Mouse (Mus musculus) ES-Bruce4 (cell line): ENCODE data around the gene Atn1. TPM values are rescaled to one million over a fixed set of nuclear protein-coding genes. Genes with fewer than 3 reads are reported as not detected.

Experiments
- H3K27ac ChIP-seq: 2 replicates; pipeline ENCODE4 v1.5.1; 2012; ENCODE audit warnings: low read length, inconsistent platforms; ENCODE audit not compliant: insufficient read depth
- H3K27me3 ChIP-seq: 2 replicates; pipeline ENCODE4 v1.6.1; 2012; ENCODE audit warnings: mild to moderate bottlenecking, low read length, inconsistent platforms; ENCODE audit not compliant: control insufficient read depth, poor library complexity, insufficient read depth, severe bottlenecking
- H3K36me3 ChIP-seq: 2 replicates; pipeline ENCODE4 v1.6.1; 2012; ENCODE audit warnings: inconsistent platforms, mild to moderate bottlenecking, low read length, moderate library complexity; ENCODE audit not compliant: control insufficient read depth, poor library complexity, insufficient read depth, severe bottlenecking
- H3K4me1 ChIP-seq: one replicate; pipeline ENCODE4 v1.8.1; 2011; ENCODE audit warnings: low read length; ENCODE audit not compliant: control insufficient read depth, insufficient read depth
- H3K4me3 ChIP-seq: 2 replicates; pipeline ENCODE4 v1.5.1; 2011; ENCODE audit warnings: low read depth, mild to moderate bottlenecking, low read length
- H3K9ac ChIP-seq: 2 replicates; pipeline ENCODE4 v1.6.1; 2012; ENCODE audit warnings: low read depth, mild to moderate bottlenecking, inconsistent platforms; ENCODE audit not compliant: poor library complexity, severe bottlenecking
- H3K9me3 ChIP-seq: replicated peaks from 2 replicates; pipeline ENCODE4 v1.6.1; 2012; ENCODE audit warnings: mild to moderate bottlenecking, low read length, inconsistent platforms; ENCODE audit not compliant: control insufficient read depth, poor library complexity, insufficient read depth, severe bottlenecking
- CTCF ChIP-seq: IDR thresholded peaks from one replicate; pipeline ENCODE4 v1.8.1; 2011; ENCODE audit warnings: low read depth, low read length
- EP300 ChIP-seq: IDR thresholded peaks from 2 replicates; pipeline ENCODE4 v1.6.1; 2011; ENCODE audit warnings: low read depth, low read length; ENCODE audit not compliant: insufficient read depth
- POLR2A ChIP-seq: IDR thresholded peaks from one replicate; pipeline ENCODE4 v1.8.1; 2011; ENCODE audit warnings: low read length; ENCODE audit not compliant: insufficient read depth
- polyA plus RNA-seq: library from polyadenylated mRNA; stranded (reverse); fragments of >200 nt; gene quantifications from 2 replicates; pipeline ENCODE4 v1.2.4, GENCODE M21; 2011; ENCODE audit warnings: low read depth; ENCODE audit not compliant: missing spikeins, insufficient read depth, insufficient read length

Gene Atn1
- polyA plus RNA-seq, 1 experiment = 32.0 TPM

- peak overlapping the region; percentile 3; the same call in 1 of the 2 replicates for H3K27ac ChIP-seq
- TF ChIP-seq CTCF (no peak), EP300 (no peak), POLR2A (no peak)
- H3K36me3 ChIP-seq = peaks cover 23% of the 10 kb centered on the region
- H3K9me3 ChIP-seq = no peaks in the 10 kb centered on the region
- H3K27me3 ChIP-seq = no peaks in the 10 kb centered on the region
- H3K4me1 ChIP-seq = no peaks in the 10 kb centered on the region
- H3K4me3 ChIP-seq = peak overlapping the region; percentile 72
- peak overlapping the region; percentile 82 for H3K9ac ChIP-seq
Measured at GRCm38 (mm10) chr6:124719354-124719978, 36.9 kb downstream of the Atn1 start.

DNA sequence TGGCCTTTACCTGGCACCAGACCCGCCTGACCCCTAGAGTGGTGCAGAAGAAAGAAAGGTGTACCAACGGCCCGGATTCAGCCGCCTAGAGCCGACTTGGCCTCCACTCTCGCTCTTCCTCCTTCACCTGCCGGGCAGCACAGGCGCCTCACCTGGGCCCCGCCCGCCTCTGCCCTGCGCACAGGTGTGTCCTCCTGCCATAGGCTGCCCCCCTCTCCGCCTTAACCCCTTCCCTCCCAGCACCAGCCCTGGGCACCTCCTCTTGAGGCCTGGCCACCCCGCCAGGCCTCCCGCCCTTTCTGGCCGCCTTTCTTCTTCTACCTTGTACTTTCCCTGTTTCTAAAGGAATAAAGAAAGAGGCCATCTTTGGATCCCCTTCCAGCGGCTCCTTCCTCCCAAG is 37.6 kb downstream of the Atn1 start:
- peak overlapping the region; percentile 72 for H3K4me3 ChIP-seq
- H3K36me3 ChIP-seq = peaks cover 27% of the 10 kb centered on the region
- H3K27me3 ChIP-seq = no peaks in the 10 kb centered on the region
- H3K27ac ChIP-seq = peak overlapping the region; percentile 3; the same call in 1 of the 2 replicates
- H3K9me3 ChIP-seq = no peaks in the 10 kb centered on the region
- TF ChIP-seq POLR2A = no peak
- TF ChIP-seq EP300 = no peak
- no peak for TF ChIP-seq CTCF
- H3K4me1 ChIP-seq = no peaks in the 10 kb centered on the region
- H3K9ac ChIP-seq = peak overlapping the region; percentile 82

GRCm38 (mm10) chr6:124717968-124718367 is 38.4 kb downstream of the Atn1 start:
- H3K9ac ChIP-seq = peak overlapping the region; percentile 82
- H3K9me3 ChIP-seq = no peaks in the 10 kb centered on the region
- H3K27me3 ChIP-seq = no peaks in the 10 kb centered on the region
- H3K4me1 ChIP-seq = no peaks in the 10 kb centered on the region
- TF ChIP-seq CTCF (no peak), EP300 (no peak), POLR2A (no peak)
- H3K4me3 ChIP-seq = peak overlapping the region; percentile 72
- peaks cover 27% of the 10 kb centered on the region for H3K36me3 ChIP-seq
- peak overlapping the region; percentile 27; the same call in 1 of the 2 replicates for H3K27ac ChIP-seq

DNA sequence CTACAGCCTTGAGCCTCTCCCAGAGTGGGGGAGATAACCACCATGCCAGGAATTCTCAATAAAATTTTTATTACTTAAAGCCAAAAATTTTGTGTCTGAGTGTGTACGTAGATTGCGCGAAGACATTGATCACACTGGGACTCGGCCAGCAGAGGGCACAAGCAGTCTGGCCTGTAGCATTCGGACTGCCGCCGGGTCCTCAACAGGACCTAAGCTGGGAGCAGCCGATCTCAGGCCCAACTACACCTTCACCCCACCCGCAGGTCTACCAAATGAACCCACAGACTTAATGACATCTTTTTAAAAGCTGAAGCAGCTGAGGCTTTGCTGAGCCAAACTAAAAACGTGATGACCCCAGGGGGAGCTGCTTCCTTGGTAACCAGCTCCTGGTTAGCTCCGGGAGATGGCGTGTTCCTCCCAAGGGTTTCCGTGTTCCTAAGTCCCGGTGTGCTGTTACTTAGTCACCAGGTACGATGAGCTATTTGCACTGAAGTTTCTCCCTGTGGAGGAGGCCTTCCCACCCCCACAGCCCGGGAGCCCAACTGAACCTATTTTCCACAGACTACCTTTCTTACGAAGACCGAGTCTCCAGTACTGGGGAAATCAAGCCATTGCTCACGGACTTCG is 39.3 kb downstream of the Atn1 start:
- Histone ChIP-seq H3K27ac (peak overlapping the region; percentile 24), H3K4me3 (peak overlapping the region; percentile 72), H3K9me3 (no peaks in the 10 kb centered on the region), H3K9ac (no peak overlapping the region; the same call in 1 of the 2 replicates), H3K27me3 (no peaks in the 10 kb centered on the region), H3K4me1 (no peaks in the 10 kb centered on the region), H3K36me3 (peaks cover 27% of the 10 kb centered on the region)
- 0 out of 2 replicates have a peak, but pooled peaks have one; percentile 29 for TF ChIP-seq EP300
- TF ChIP-seq POLR2A = no peak
- TF ChIP-seq CTCF = peak; percentile 82

DNA sequence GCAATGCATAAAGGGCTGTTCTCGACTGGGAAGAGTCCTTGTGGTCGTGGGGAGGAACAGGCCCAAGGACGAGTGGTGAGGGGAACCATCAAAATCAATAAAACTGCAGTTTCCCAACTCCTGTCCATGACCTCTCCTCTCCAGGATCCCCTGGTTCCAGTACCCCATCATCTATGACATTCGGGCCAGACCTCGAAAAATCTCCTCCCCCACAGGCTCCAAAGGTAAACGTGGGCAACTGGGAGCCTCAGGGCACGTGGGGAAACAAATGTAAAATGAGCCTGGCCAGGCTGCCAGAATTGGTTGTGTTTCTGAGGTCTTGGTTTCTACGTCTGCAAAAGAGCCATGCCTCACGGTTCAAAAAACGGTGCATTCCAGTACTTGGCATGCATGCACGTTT is 43.4 kb downstream of the Atn1 start:
- Histone ChIP-seq H3K4me1 (no peaks in the 10 kb centered on the region), H3K27me3 (no peaks in the 10 kb centered on the region), H3K9me3 (no peaks in the 10 kb centered on the region), H3K9ac (peak overlapping the region; percentile 91), H3K27ac (0 out of 2 replicates have a peak overlapping the region, but pooled peaks have one; percentile 3), H3K4me3 (peak overlapping the region; percentile 81), H3K36me3 (peaks cover 40% of the 10 kb centered on the region)
- TF ChIP-seq EP300 = no peak
- TF ChIP-seq POLR2A = no peak
- no peak for TF ChIP-seq CTCF
